Mouse (Mus musculus): ENCODE measurements around the gene Slc3a1. TPM values are rescaled to one million over a fixed set of nuclear protein-coding genes. Genes with fewer than 3 reads are reported as not detected.

Gene Slc3a1
- polyA plus RNA-seq, 1 experiment: 78.4 TPM

DNA sequence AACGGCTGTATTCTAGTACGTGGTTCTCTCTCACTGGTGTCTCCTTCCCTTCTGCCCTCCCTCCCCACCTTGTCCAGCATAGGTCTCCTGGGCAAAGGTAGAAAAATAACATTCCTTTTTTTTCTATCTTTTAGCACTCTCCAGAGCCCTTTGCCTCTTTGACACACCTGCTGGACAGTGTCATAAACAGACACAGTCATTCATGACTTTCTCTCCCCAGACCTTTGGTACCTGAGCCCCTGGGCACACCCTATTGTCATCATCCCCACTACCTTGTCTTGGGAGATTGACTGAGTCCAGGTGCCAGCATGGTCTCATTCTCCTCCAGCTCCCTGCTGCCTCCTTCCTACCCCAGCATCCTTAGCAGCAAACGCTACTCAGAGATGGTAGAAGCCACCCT lies 4.9 kb downstream of the Slc3a1 start:
- WGBS: 52% methylated on average over 3 of the region's 3 CpGs
- DNase-seq (ENCODE audit: low read depth, low spot score): no peak

DNA sequence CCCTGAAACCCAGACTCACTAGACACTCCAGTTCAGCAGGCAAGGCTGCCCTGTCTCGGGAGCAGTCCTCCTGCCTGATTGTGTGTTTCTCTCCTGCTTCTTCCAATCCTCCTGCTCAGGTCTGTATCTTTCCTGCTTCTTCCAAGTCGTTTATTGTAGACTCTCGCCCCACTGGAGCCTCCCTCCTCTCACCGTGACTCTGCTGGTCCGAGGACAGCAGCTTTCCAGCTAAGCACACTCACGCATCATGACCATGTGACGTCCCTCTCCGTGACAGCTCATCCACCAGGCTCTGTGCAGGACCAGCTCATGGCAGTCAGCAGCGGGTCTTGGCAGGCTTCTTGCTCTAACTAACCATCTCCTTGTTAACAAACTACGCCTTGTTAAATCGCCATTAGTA lies 5.9 kb downstream of the Slc3a1 start:
- WGBS: 59% methylated on average over 11 of the region's 11 CpGs
- DNase-seq (ENCODE audit: low read depth, low spot score): no peak

- 44% methylated on average over 5 of the region's 5 CpGs for WGBS
- no peak for DNase-seq (ENCODE audit: low read depth, low spot score)
These were observed 9.7 kb downstream of the Slc3a1 start for GRCm38 (mm10) chr17:85037855-85038254.

- 90% methylated on average over 4 of the region's 4 CpGs for whole genome bisulfite sequencing
- DNase-seq (ENCODE audit: low read depth, low spot score): no peak
These were observed 10.1 kb downstream of the Slc3a1 start for GRCm38 (mm10) chr17:85038311-85038710.

GRCm38 (mm10) chr17:85038761-85039160 lies 10.6 kb downstream of the Slc3a1 start:
- WGBS: 98% methylated on average over 5 of the region's 5 CpGs

GRCm38 (mm10) chr17:85040913-85041312 lies 12.7 kb downstream of the Slc3a1 start:
- no peak for DNase-seq (ENCODE audit: low read depth, low spot score)
- WGBS: 33% methylated on average over 7 of the region's 7 CpGs

More at GRCm38 (mm10) chr17:85038761-85039160, 10.6 kb downstream of the Slc3a1 start:
- DNase-seq (ENCODE audit: low read depth, low spot score): no peak

DNA sequence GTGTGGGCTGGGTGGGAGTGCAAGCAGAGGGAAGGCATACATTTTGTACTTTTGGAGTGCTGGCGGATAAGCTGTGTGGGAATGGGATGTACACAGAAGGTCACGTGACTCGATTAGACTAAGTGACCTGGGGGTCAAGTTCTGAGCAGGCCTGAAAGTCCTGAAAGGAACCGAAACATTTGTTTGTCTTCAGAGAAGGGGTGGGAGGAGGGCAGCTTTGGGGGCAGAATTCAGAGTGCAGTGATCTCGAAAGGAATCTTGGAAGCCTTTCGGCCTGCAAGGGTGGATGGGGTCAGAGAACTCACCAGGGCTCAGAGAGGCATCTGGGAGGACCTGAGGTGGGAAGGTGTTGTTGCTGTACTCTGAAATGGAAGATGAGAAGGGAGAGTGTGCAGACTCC lies 14.2 kb downstream of the Slc3a1 start:
- WGBS: 75% methylated on average over 6 of the region's 6 CpGs
- no peak for DNase-seq (ENCODE audit: low read depth, low spot score)

DNA sequence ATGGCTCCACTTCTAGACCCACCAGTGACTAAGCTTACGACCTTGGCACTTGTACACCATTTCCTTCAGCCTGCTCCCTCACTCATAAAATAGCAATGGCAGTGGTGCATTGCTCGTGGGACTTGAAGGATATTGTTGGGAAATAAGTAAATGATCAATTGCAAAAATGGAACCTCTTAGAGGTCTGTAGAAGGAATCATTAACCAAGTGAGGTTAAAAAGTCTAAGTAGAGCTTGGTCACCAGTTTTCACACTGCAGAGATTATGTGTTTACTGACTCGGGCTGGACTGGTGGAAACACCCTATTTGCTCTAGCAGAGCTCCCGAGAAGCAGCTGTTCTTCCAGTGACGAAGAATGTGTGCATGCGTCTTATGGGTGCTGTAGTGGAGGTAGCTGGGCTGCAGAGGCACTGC lies 15.2 kb downstream of the Slc3a1 start:
- DNase-seq (ENCODE audit: low read depth, low spot score): no peak
- 28% methylated on average over 6 of the region's 6 CpGs for WGBS

DNA sequence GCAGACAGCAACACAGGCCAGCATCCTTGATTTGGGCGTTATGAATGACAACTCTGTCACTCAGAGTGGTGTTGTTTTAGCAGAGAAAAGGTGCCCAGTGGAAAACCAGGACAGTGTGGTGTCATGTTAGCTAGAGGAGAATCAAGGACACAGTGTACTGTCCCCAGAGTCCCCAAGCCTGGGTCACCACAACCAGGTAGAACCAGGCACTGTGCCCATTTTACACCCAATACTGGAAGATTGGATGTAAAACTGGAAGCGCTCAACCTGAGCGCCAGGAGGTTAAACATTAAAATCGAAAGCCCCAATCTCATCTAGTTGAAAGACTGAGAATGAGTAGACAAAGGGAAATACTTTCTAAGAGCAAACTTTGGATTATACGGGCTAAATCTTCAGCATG lies 16.3 kb downstream of the Slc3a1 start:
- WGBS: 40% methylated on average over 5 of the region's 5 CpGs
- no peak for DNase-seq (ENCODE audit: low read depth, low spot score)

DNA sequence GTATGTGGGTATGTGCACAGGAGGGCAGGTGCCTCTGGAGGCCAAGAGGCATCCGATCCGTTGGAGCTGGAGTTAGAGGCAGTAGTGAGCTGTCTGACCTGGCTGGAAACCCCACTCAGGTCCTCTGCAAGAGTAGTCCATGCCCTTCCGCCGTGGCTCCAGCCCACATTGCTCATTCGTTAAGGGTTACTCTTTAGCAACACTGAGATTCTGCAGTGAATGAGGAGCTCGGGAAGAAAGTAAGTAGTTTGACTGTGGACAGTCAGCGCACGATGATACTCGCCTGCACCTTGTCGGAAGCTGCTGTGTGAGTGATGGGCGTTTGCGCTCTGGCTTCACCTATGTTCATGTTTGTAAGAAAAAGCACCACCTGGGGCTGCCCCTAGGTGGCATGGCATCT lies 17.0 kb downstream of the Slc3a1 start:
- 82% methylated on average over 12 of the region's 12 CpGs for WGBS
- no peak for DNase-seq (ENCODE audit: low read depth, low spot score)

DNA sequence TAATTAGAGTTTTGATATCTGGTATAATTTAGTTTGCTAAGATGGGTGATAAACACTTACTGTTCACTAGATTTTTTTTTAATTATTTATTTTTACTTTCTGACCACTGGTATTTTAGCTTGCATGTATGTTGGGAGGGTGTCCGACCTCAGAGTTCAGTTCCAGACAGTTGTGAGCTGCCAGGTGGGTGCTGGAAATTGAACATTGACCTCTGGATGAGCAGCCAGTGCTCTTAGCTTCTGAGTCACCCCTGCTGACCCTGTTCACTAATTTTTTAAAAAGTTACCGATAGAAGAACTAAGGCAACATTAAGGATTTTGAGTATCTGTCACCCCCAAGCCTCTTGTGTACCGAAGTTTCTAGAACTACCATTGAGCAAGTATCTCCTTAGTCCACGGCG lies 20.2 kb downstream of the Slc3a1 start:
- no peak for DNase-seq (ENCODE audit: low read depth, low spot score)
- WGBS: 92% methylated on average over 5 of the region's 5 CpGs

GRCm38 (mm10) chr17:85058276-85058675 lies 30.1 kb downstream of the Slc3a1 start:
- WGBS: 92% methylated on average over 7 of the region's 7 CpGs
- DNase-seq (ENCODE audit: low read depth, low spot score): no peak

DNA sequence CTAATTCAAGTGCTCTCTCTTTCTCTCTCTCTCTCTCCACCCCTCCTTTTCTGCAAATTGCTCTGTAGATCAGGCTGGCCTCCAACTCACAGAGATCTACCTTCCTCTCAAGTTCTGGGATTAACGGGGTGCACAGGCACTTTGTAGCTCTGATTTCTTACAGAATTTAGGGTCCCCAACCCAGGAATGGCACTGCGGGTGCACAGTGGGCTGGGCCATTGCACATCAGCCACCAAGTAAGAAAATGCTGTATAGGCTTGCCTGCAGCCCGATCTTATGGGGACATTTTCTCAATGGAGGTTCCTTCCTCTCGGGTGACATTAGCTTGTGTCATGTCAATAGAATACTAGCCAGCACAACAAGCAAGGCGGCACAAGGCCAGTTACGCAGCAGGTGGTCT lies 31.0 kb downstream of the Slc3a1 start:
- 92% methylated on average over 6 of the region's 6 CpGs for WGBS
- no peak for DNase-seq (ENCODE audit: low read depth, low spot score)

DNA sequence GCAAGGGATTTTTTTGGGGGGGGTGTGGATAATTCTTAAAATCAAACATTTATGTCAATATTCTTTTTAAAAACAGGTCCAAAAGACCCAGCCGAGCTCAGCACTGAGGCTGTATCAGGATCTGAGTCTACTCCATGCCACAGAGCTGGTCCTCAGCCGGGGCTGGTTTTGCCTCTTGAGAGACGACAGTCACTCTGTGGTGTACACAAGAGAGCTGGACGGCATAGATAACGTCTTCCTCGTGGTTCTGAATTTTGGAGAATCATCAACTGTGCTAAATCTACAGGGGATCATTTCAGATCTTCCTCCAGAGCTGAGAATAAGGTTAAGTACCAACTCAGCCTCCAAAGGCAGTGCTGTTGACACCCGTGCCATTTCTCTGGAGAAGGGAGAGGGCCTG lies 35.4 kb downstream of the Slc3a1 start:
- WGBS: 90% methylated on average over 7 of the region's 7 CpGs
- DNase-seq (ENCODE audit: low read depth, low spot score): no peak

GRCm38 (mm10) chr17:85067331-85067730 lies 39.2 kb downstream of the Slc3a1 start:
- no peak for DNase-seq (ENCODE audit: low read depth, low spot score)
- 95% methylated on average over 7 of the region's 7 CpGs for WGBS

- no peak for DNase-seq (ENCODE audit: low read depth, low spot score)
- WGBS: 90% methylated on average over 6 of the region's 6 CpGs
These were observed 42.5 kb downstream of the Slc3a1 start for GRCm38 (mm10) chr17:85070658-85071057.

GRCm38 (mm10) chr17:85071088-85071775 lies 43.1 kb downstream of the Slc3a1 start:
- DNase-seq (ENCODE audit: low read depth, low spot score): no peak
- 94% methylated on average over 8 of the region's 8 CpGs for WGBS

- 86% methylated on average over 11 of the region's 11 CpGs for WGBS
- DNase-seq (ENCODE audit: low read depth, low spot score): no peak
These were observed 44.2 kb downstream of the Slc3a1 start for GRCm38 (mm10) chr17:85072383-85072782.

- no peak for DNase-seq (ENCODE audit: low read depth, low spot score)
- WGBS: 52% methylated on average over 7 of the region's 7 CpGs
These were observed 45.0 kb downstream of the Slc3a1 start for GRCm38 (mm10) chr17:85073214-85073613.

DNA sequence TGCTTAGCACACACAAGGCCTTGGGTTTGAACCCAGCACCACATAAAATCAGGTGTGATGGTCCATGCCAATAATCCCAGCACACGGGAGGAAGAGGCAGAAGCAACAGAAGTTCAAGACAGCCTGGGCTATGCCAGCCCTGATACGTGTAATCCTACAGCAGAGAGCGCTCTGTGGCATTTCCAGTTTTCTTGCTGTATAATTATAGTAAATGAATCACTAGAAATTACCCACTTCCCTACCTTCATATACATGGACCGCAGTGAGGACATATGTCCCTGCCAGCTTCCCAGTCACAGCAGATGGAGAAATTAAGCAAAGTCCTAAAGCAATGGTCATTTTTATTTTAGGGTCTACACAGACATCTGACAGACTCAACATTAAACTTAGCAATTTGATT lies 45.9 kb downstream of the Slc3a1 start:
- WGBS: 86% methylated on average over 4 of the region's 4 CpGs
- DNase-seq (ENCODE audit: low read depth, low spot score): no peak

DNA sequence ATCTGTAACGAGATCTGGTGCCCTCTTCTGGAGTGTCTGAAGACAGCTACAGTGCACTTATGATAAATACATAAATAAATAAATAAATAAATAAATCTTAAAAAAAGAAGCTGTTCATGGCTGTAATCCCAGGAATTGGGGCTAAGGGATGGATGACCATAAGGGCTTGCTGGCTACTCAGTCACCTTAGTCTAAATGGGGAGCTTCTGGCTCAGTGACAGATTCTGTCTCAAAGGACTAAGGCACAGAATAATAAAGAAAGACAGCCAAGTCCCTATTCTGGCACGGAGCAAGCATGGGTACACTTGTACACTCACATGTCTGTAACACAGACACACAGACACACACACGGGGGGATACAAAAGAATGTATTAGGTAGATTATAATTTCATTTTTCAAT lies 51.1 kb downstream of the Slc3a1 start:
- 95% methylated on average over 3 of the region's 3 CpGs for WGBS
- no peak for DNase-seq (ENCODE audit: low read depth, low spot score)

DNA sequence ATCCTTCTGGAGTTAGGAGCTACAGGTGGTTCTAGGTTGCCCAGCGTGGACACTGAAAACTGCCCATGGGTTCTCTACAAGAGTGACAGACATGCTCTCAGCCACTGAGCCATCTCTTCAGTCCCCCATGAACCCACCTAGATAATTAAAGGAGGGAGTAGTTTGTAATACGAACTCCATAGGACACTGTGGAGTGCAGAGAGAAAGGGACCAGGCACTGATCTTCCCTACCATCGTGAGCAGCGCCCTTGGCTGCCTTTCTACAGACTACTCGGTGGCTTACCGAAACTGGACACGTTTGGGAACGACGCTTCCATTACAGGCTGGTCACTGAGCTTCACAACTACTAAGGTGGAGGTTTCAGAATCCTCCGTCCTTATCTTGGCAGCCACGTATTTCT lies 52.6 kb downstream of the Slc3a1 start:
- no peak for DNase-seq (ENCODE audit: low read depth, low spot score)
- WGBS: 94% methylated on average over 11 of the region's 11 CpGs

Data from large intestine, adult 2 months (tissue).